Mouse (Mus musculus): ENCODE data around the gene Rsrp1. TPM values are rescaled to one million over a fixed set of nuclear protein-coding genes. Genes with fewer than 3 reads are reported as not detected.

Rsrp1 gene
- polyA plus RNA-seq, 1 experiment from 2014 or later = 400 TPM

DNA sequence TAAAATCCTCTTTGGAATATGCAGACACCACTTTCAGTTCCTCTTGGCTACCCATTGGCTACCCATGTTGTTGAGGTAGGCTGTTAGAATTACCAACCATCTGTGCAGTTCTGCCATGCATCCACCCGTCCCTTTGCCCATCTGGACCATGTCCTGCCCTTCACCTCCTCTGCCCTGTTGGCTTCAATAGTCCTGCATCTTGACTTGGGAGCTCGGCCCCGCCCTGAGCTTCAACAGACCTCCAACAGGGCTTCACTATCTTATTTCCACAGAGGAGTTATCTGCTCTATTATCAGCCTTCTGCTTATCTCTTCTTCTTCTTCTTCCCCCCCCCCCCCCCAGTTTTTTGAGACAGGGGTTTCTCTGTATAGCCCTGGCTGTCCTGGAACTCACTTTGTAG, 6.2 kb upstream of the Rsrp1 start:
- H3K9me3 ChIP-seq (ENCODE audit: control insufficient read depth, low read length) = no peaks in the 10 kb centered on the region
- ATAC-seq (replicated peaks; ENCODE audit: low FRiP score, low TSS enrichment, low read depth) (no peak), DNase-seq (ENCODE audit: low spot score) (no peak)
- H3K27me3 ChIP-seq (replicated peaks; ENCODE audit: control insufficient read depth, insufficient read depth, low read length) = no peaks in the 10 kb centered on the region
- no peak overlapping the region for H3K27ac ChIP-seq (ENCODE audit: low read depth)
- no peak overlapping the region for H3K4me2 ChIP-seq (ENCODE audit: low read length)
- H3K36me3 ChIP-seq (ENCODE audit: control insufficient read depth, insufficient read depth, low read length) = no peaks in the 10 kb centered on the region
- H3K4me1 ChIP-seq (replicated peaks; ENCODE audit: control insufficient read depth, insufficient read depth, low read length) = peaks cover 9% of the 10 kb centered on the region
- no peak overlapping the region for H3K4me3 ChIP-seq (ENCODE audit: low read depth, low read length)
- H3K9ac ChIP-seq (ENCODE audit: low read length) = no peak overlapping the region
- WGBS = 78% methylated on average over 3 of the region's 3 CpGs

DNA sequence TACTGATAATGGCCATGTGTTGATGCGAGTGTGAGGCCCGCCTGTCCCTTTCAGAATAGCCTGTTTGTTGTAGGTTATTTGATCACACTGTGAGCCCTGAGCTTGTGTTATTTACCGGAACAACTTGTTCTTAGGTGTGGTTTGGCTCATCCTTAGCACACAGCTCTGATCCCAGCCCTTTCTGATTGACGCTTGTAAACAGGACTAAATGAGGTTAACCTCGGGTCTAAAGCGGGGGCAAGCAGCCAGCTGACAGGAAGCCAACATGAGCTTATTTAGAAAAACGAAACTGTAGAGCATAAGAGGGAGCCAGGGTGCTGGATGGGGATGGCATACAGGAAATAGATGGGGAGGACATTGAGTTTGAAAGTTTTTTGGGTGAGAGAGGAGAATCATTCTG, 5.0 kb upstream of the Rsrp1 start:
- ATAC-seq (replicated peaks; ENCODE audit: low FRiP score, low TSS enrichment, low read depth) = no peak
- Histone ChIP-seq H3K27me3 (replicated peaks; ENCODE audit: control insufficient read depth, insufficient read depth, low read length) (no peaks in the 10 kb centered on the region), H3K27ac (ENCODE audit: low read depth) (no peak overlapping the region), H3K4me1 (replicated peaks; ENCODE audit: control insufficient read depth, insufficient read depth, low read length) (peaks cover 9% of the 10 kb centered on the region), H3K36me3 (ENCODE audit: control insufficient read depth, insufficient read depth, low read length) (no peaks in the 10 kb centered on the region), H3K4me2 (ENCODE audit: low read length) (no peak overlapping the region), H3K4me3 (ENCODE audit: low read depth, low read length) (no peak overlapping the region), H3K9ac (ENCODE audit: low read length) (no peak overlapping the region), H3K9me3 (ENCODE audit: control insufficient read depth, low read length) (no peaks in the 10 kb centered on the region)
- DNase-seq (ENCODE audit: low spot score) = no peak
- WGBS = 64% methylated on average over 7 of the region's 7 CpGs

DNA sequence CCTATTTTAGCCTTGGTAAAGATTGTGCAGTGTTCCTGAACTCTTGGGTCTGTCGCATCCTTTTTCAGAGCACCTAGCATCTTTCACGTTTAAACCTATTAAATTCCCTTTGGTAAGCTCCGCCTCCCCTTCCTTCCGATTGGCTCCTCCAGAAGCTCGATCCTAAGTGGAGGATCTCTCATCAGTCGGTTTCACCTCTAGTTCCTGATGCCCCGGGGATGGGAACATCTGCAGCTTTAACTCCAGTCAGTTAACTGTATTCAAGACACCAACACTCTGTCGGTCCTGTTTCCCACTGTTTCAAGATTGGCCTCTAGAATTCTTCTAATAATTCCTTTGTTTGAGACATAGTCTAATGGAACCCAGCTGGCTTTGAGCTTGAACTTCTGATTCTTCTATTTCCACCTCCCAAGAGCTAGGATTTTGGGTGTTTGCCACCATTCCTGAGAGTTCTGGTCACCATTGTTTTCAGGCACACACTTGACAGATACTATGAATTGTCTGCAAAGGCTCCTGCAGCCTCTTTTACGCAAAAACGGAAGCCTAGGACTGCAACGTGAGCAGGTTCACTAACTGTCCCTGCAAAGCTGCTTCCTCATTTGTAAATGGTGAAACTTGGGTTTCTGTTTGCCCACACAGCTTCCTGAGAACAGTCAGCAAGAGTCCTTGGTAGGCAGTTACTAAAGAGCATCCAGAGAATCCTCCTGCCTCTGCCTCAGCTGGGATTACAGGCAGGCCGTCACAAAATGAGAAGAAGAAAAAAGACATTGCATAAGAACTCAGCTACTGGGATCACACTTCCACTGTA, 3.5 kb upstream of the Rsrp1 start:
- Histone ChIP-seq H3K4me1 (replicated peaks; ENCODE audit: control insufficient read depth, insufficient read depth, low read length) (peaks cover 3% of the 10 kb centered on the region; the same call in 1 of the 2 replicates), H3K9ac (ENCODE audit: low read length) (no peak overlapping the region), H3K36me3 (ENCODE audit: control insufficient read depth, insufficient read depth, low read length) (0 out of 2 replicates have a peak, but pooled peaks cover 3% of the 10 kb centered on the region), H3K4me2 (ENCODE audit: low read length) (no peak overlapping the region), H3K27me3 (replicated peaks; ENCODE audit: control insufficient read depth, insufficient read depth, low read length) (no peaks in the 10 kb centered on the region), H3K9me3 (ENCODE audit: control insufficient read depth, low read length) (no peaks in the 10 kb centered on the region), H3K4me3 (ENCODE audit: low read depth, low read length) (no peak overlapping the region), H3K27ac (ENCODE audit: low read depth) (no peak overlapping the region)
- DNase-seq (ENCODE audit: low spot score) = no peak
- WGBS = 40% methylated on average over 12 of the region's 12 CpGs
- no peak for ATAC-seq (replicated peaks; ENCODE audit: low FRiP score, low TSS enrichment, low read depth)

DNA sequence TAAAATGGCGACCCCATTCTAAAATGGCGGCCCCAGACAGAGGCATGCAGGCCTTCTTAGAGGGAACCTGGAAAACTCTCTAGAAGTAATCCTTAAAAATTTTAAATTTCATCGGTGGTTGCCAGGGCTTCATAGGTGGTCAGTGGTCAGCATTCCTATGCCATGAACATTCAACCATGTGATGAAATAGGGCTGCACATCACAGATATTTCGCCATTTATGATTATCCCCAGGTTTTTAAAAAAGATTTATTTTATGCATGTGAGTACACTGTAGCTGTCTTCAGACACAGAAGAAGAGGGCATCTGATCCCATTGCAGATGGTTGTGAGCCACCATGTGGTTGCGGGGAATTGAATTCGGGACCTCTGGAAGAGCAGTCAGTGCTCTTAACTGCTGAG, 2.8 kb upstream of the Rsrp1 start:
- ATAC-seq (replicated peaks; ENCODE audit: low FRiP score, low TSS enrichment, low read depth) (no peak), DNase-seq (ENCODE audit: low spot score) (no peak)
- no peak overlapping the region for H3K4me2 ChIP-seq (ENCODE audit: low read length)
- no peaks in the 10 kb centered on the region for H3K9me3 ChIP-seq (ENCODE audit: control insufficient read depth, low read length)
- no peaks in the 10 kb centered on the region for H3K27me3 ChIP-seq (replicated peaks; ENCODE audit: control insufficient read depth, insufficient read depth, low read length)
- peaks cover 7% of the 10 kb centered on the region; the same call in 1 of the 2 replicates for H3K4me1 ChIP-seq (replicated peaks; ENCODE audit: control insufficient read depth, insufficient read depth, low read length)
- no peak overlapping the region for H3K27ac ChIP-seq (ENCODE audit: low read depth)
- WGBS = 97% methylated on average over 6 of the region's 6 CpGs
- no peak overlapping the region for H3K4me3 ChIP-seq (ENCODE audit: low read depth, low read length)
- H3K36me3 ChIP-seq (ENCODE audit: control insufficient read depth, insufficient read depth, low read length) = peaks cover 9% of the 10 kb centered on the region
- H3K9ac ChIP-seq (ENCODE audit: low read length) = no peak overlapping the region

DNA sequence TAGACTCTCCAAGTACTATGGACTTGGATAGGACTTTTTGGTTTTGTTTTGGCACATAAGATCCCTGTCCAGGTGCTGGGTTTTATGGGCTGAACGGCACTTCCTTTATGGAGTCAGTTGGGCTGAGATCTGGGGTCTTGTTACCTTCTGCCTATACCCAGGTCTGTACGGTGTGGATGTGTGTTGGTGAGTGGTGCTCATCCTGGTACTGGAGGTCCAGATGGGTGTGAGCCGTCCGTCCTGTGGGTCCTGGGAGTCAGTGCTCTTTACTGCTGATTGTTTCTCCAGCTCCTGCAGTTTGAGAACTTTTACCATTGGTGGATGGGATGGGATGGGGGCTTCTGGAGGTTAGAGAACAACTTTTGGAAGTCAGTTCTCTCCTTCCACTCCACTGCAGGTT, 1.7 kb upstream of the Rsrp1 start:
- Histone ChIP-seq H3K27me3 (replicated peaks; ENCODE audit: control insufficient read depth, insufficient read depth, low read length) (no peaks in the 10 kb centered on the region), H3K4me1 (replicated peaks; ENCODE audit: control insufficient read depth, insufficient read depth, low read length) (peaks cover 15% of the 10 kb centered on the region; the same call in 1 of the 2 replicates), H3K4me3 (ENCODE audit: low read depth, low read length) (no peak overlapping the region), H3K4me2 (ENCODE audit: low read length) (no peak overlapping the region), H3K9me3 (ENCODE audit: control insufficient read depth, low read length) (no peaks in the 10 kb centered on the region), H3K27ac (ENCODE audit: low read depth) (no peak overlapping the region), H3K9ac (ENCODE audit: low read length) (no peak overlapping the region), H3K36me3 (ENCODE audit: control insufficient read depth, insufficient read depth, low read length) (peaks cover 20% of the 10 kb centered on the region)
- ATAC-seq (replicated peaks; ENCODE audit: low FRiP score, low TSS enrichment, low read depth) (no peak), DNase-seq (ENCODE audit: low spot score) (no peak)
- 90% methylated on average over 4 of the region's 4 CpGs for WGBS

DNA sequence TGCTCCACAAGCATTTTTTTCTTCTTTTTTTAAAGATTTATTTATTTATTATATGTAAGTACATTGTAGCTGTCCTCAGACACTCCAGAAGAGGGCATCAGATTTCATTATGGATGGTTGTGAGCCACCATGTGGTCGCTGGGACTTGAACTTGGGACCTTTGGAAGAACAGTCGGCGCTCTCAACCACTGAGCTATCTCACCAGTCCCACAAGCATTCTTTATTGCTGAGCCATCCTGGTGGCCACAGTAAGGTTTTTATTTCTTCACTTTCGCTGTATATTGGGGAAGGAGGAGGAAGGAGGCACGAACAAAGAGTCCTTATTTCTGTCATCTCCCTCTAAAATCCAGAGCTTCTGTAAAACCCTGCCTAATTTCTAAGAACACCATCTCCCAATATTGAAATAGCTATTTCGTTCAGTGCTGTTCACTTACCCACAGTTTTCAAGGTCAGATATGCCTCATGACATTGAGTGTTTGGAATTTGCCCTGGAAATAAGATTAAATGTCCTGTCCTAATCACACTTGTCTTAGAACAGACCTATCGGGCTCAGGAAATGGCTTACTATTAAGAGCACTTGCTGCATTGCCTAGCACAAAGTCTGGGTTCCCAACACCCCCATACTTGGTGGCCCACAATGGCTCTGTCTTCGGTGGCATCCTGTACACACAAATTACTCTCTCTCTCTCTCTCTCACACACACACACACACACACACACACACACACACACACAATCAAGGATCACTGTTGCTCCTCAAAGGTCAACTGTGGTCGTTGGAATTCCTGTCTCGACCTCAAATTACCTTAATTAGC, 1.1 kb upstream of the Rsrp1 start:
- DNase-seq (ENCODE audit: low spot score) = no peak
- 65% methylated on average over 10 of the region's 10 CpGs for WGBS
- peaks cover 15% of the 10 kb centered on the region; the same call in 1 of the 2 replicates for H3K4me1 ChIP-seq (replicated peaks; ENCODE audit: control insufficient read depth, insufficient read depth, low read length)
- no peaks in the 10 kb centered on the region for H3K27me3 ChIP-seq (replicated peaks; ENCODE audit: control insufficient read depth, insufficient read depth, low read length)
- H3K9ac ChIP-seq (ENCODE audit: low read length) = peak overlapping the region; percentile 98
- H3K4me2 ChIP-seq (ENCODE audit: low read length) = peak overlapping the region; percentile 93
- peaks cover 26% of the 10 kb centered on the region for H3K36me3 ChIP-seq (ENCODE audit: control insufficient read depth, insufficient read depth, low read length)
- ATAC-seq (replicated peaks; ENCODE audit: low FRiP score, low TSS enrichment, low read depth) = no peak
- no peaks in the 10 kb centered on the region for H3K9me3 ChIP-seq (ENCODE audit: control insufficient read depth, low read length)
- H3K4me3 ChIP-seq (ENCODE audit: low read depth, low read length) = peak overlapping the region; percentile 100
- H3K27ac ChIP-seq (ENCODE audit: low read depth) = peak overlapping the region; percentile 93

DNA sequence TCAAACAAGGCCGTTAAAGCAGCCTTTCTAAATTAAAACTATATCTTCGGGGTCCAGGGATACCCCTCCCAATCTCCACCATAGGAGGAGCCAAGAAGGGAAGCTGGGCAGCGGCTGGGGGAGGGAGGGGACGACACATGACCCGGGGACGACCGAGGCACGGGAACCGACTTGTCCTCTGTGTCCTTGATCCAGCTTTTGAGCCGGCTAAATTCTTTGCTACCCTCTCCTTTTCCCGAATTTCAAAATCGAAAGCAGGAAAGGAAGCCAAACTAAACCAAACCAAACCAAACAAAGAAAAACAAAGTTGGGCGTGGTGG, 507 bp upstream of the Rsrp1 start:
- Histone ChIP-seq H3K9me3 (ENCODE audit: control insufficient read depth, low read length) (no peaks in the 10 kb centered on the region), H3K4me2 (ENCODE audit: low read length) (peak overlapping the region; percentile 93), H3K9ac (ENCODE audit: low read length) (peak overlapping the region; percentile 98), H3K27me3 (replicated peaks; ENCODE audit: control insufficient read depth, insufficient read depth, low read length) (no peaks in the 10 kb centered on the region), H3K27ac (ENCODE audit: low read depth) (peak overlapping the region; percentile 93), H3K4me1 (replicated peaks; ENCODE audit: control insufficient read depth, insufficient read depth, low read length) (peaks cover 15% of the 10 kb centered on the region; the same call in 1 of the 2 replicates), H3K36me3 (ENCODE audit: control insufficient read depth, insufficient read depth, low read length) (peaks cover 32% of the 10 kb centered on the region), H3K4me3 (ENCODE audit: low read depth, low read length) (peak overlapping the region; percentile 100)
- under 1% methylated on average over 13 of the region's 13 CpGs for WGBS
- DNase-seq (ENCODE audit: low spot score) (no peak), ATAC-seq (replicated peaks; ENCODE audit: low FRiP score, low TSS enrichment, low read depth) (peak; percentile 37)

DNA sequence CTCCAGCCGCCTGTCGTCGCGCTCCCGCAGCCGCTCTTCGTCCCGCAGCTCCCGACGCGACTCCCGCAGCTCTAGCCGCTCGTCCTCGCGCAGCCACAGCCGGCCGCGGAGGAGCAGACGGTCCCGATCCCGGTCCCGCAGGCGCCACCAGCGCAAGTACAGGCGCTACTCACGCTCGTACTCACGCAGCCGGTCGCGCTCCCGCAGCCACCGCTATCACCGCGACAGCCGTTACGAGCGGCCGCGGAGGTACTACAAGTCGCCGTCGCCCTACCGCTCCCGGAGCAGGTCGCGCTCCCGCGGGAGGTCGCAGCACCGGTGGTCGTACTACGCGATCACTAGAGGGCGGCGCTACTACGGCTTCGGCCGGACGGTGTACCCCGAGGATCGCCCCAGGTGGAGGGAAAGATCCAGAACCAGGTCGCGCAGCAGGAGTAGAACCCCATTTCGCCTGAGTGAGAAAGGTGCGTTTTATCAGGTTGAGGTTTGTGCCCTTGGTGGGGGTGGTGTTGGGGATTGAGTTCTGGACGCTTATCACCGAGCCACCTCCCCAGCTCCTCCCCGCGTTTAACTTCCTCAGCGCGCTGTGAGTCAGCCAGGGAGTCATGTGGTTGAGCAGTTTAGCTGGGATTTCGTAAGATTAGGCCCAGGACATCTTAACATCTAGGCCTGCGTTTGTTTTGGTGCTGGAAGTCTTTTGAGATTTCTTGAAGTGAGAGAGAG, 788 bp downstream of the Rsrp1 start:
- Histone ChIP-seq H3K27ac (ENCODE audit: low read depth) (peak overlapping the region; percentile 93), H3K4me3 (ENCODE audit: low read depth, low read length) (peak overlapping the region; percentile 100), H3K36me3 (ENCODE audit: control insufficient read depth, insufficient read depth, low read length) (peaks cover 40% of the 10 kb centered on the region), H3K4me2 (ENCODE audit: low read length) (peak overlapping the region; percentile 93), H3K4me1 (replicated peaks; ENCODE audit: control insufficient read depth, insufficient read depth, low read length) (peaks cover 15% of the 10 kb centered on the region; the same call in 1 of the 2 replicates), H3K9ac (ENCODE audit: low read length) (peak overlapping the region; percentile 98), H3K27me3 (replicated peaks; ENCODE audit: control insufficient read depth, insufficient read depth, low read length) (no peaks in the 10 kb centered on the region), H3K9me3 (ENCODE audit: control insufficient read depth, low read length) (no peaks in the 10 kb centered on the region)
- DNase-seq (ENCODE audit: low spot score) (peak; percentile 80), ATAC-seq (replicated peaks; ENCODE audit: low FRiP score, low TSS enrichment, low read depth) (peak; percentile 30)
- WGBS = under 1% methylated on average over 75 of the region's 75 CpGs
